ENCODE assay signal across 8 mouse cellular contexts in the genomic region with DNA sequence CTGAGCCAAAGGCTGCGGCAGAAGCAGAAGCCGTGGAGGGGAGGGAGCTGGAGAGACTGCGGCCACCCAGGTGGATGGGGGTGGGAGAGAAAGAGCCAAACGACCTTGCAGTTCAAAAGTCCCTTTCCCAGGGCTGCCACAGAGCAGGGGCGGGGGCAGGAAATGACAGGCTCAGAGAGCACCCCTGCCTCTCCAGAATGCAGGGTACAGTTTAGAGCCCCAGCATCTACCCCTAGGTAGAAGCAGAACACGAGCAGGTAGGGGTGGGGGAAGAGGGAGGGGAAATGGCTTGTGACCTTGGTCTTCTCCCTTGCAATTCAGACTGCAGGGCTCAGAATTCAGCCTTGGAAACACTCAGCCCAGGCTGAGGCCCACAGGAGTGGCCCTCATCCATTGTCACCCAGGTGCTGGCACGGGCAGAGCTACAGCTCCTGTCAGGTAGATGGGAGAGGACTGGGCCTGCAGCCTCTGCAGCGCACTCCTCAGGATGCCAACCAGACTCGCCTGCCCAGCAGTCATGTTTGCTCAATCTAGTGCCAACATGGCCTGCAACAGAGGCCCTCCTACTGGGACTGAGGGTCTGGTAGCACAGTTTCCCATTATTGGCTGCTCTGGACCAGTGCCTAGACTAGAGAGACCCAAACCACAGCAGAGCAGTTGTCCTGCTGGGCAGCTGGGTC. TPM values are rescaled to one million over a fixed set of nuclear protein-coding genes. Genes with fewer than 3 reads are reported as not detected.
DNase-seq lines count a peak whose midpoint lies in the region; ATAC-seq and TF ChIP-seq lines count a peak whose summit lies in the region.

No protein-coding gene starts in this region.

- no peak for TF ChIP-seq EP300 in heart, adult 2 months (IDR thresholded peaks at IDR 0.05; ENCODE audit: insufficient read depth, low read depth, low read length)

- no peak for ATAC-seq in hindbrain, embryonic 11.5 days (ENCODE audit: low FRiP score)
- no peak for ATAC-seq in limb, embryonic 12.5 days (ENCODE audit: insufficient number of reproducible peaks, insufficient read depth, low FRiP score, low TSS enrichment, low read depth)

- H3K4me1 ChIP-seq in heart, adult 2 months (ENCODE audit: control insufficient read depth, insufficient read depth, low read length) = peaks cover 10% of the 10 kb centered on the region
- no peaks in the 10 kb centered on the region; the same call in 1 of the 2 replicates for H3K4me1 ChIP-seq in bone marrow, adult 2 months (ENCODE audit: control insufficient read depth, insufficient read depth, low read length)
- peaks cover 9% of the 10 kb centered on the region for H3K4me1 ChIP-seq in hindbrain, embryonic 11.5 days (replicated peaks; ENCODE audit: control insufficient read depth, insufficient read depth, low read length)
- H3K4me1 ChIP-seq in limb, embryonic 12.5 days (replicated peaks) = peaks cover 37% of the 10 kb centered on the region

- no peak for DNase-seq in heart, adult 2 months
- no peak for DNase-seq in heart, postnatal 36 days
- no peak for DNase-seq in hindbrain, embryonic 11.5 days (ENCODE audit: low spot score)
- DNase-seq in thymus, postnatal 14 days = peak; percentile 89
- no peak for DNase-seq in left cerebral cortex, adult 18-20 months (ENCODE audit: low spot score in 2 of 2)
- no peak for DNase-seq in layer of hippocampus, adult 11-12 months (ENCODE audit: low spot score)

- no peak overlapping the region for H3K4me2 ChIP-seq in hindbrain, embryonic 11.5 days (replicated peaks; ENCODE audit: low read depth, low read length)
- H3K4me2 ChIP-seq in limb, embryonic 12.5 days = peak overlapping the region; percentile 31

- TF ChIP-seq CTCF in heart, adult 2 months (IDR thresholded peaks at IDR 0.05) = no peak
- TF ChIP-seq CTCF in bone marrow, adult 2 months (IDR thresholded peaks at IDR 0.05; ENCODE audit: control insufficient read depth, insufficient read depth, low read length) = no peak

- peak overlapping the region; percentile 67; the same call in 1 of the 2 replicates for H3K27ac ChIP-seq in heart, adult 2 months
- H3K27ac ChIP-seq in bone marrow, adult 2 months (ENCODE audit: control insufficient read depth, insufficient read depth, low read depth, low read length, poor library complexity) = peak overlapping the region; percentile 3; the same call in 1 of the 2 replicates
- H3K27ac ChIP-seq in hindbrain, embryonic 11.5 days (ENCODE audit: low read depth, low read length) = no peak overlapping the region
- H3K27ac ChIP-seq in limb, embryonic 12.5 days = peak overlapping the region; percentile 70

- no peaks in the 10 kb centered on the region for H3K9me3 ChIP-seq in hindbrain, embryonic 11.5 days (ENCODE audit: control insufficient read depth, low read length)
- no peaks in the 10 kb centered on the region for H3K9me3 ChIP-seq in limb, embryonic 12.5 days

- intact Hi-C loops in heart, adult 2 months (cut with DNase I) = loop anchor here (2.0 kb wide), 1 partner anchor 16 kb away; no protein-coding TSS in a partner anchor
- intact Hi-C loops in heart, postnatal 36 days (cut with DNase I) = no loop called here

- no peak overlapping the region for H3K4me3 ChIP-seq in heart, adult 2 months
- no peak overlapping the region for H3K4me3 ChIP-seq in bone marrow, adult 2 months (replicated peaks; ENCODE audit: control insufficient read depth, low read depth, low read length)
- no peak overlapping the region for H3K4me3 ChIP-seq in hindbrain, embryonic 11.5 days (ENCODE audit: low read depth, low read length)
- no peak overlapping the region for H3K4me3 ChIP-seq in limb, embryonic 12.5 days (replicated peaks)

- TF ChIP-seq POLR2A in heart, adult 2 months (IDR thresholded peaks at IDR 0.05; ENCODE audit: insufficient read depth, low read depth, low read length) = no peak
- no peak for TF ChIP-seq POLR2A in bone marrow, adult 2 months (IDR thresholded peaks at IDR 0.05; ENCODE audit: borderline replicate concordance, control insufficient read depth, low read depth, low read length)

- 58% methylated on average over 9 of the region's 9 CpGs for WGBS in heart, adult 2 months
- 36% methylated on average over 9 of the region's 9 CpGs for WGBS in bone marrow, adult 2 months
- 26% methylated on average over 9 of the region's 9 CpGs for whole genome bisulfite sequencing in hindbrain, embryonic 11.5 days
- WGBS in limb, embryonic 12.5 days = 24% methylated on average over 9 of the region's 9 CpGs

- H3K36me3 ChIP-seq in heart, adult 2 months (ENCODE audit: control insufficient read depth, insufficient read depth, low read length) = no peaks in the 10 kb centered on the region
- no peaks in the 10 kb centered on the region for H3K36me3 ChIP-seq in hindbrain, embryonic 11.5 days (ENCODE audit: control insufficient read depth, insufficient read depth, low read length)
- no peaks in the 10 kb centered on the region for H3K36me3 ChIP-seq in limb, embryonic 12.5 days

- peak overlapping the region; percentile 2; the same call in 1 of the 2 replicates for H3K9ac ChIP-seq in heart, adult 2 months (ENCODE audit: low read depth, low read length)
- H3K9ac ChIP-seq in hindbrain, embryonic 11.5 days (ENCODE audit: low read depth, low read length) = peak overlapping the region; percentile 37; the same call in 1 of the 2 replicates
- H3K9ac ChIP-seq in limb, embryonic 12.5 days (replicated peaks) = peak overlapping the region; percentile 42

- no peaks in the 10 kb centered on the region for H3K27me3 ChIP-seq in heart, adult 2 months (ENCODE audit: control insufficient read depth, insufficient read depth, low read length)
- no peaks in the 10 kb centered on the region for H3K27me3 ChIP-seq in hindbrain, embryonic 11.5 days (ENCODE audit: control insufficient read depth, insufficient read depth, low read length)
- 0 out of 2 replicates have a peak, but pooled peaks cover 7% of the 10 kb centered on the region for H3K27me3 ChIP-seq in limb, embryonic 12.5 days

- no peaks in the 10 kb centered on the region for H3K79me2 ChIP-seq in heart, adult 2 months (replicated peaks; ENCODE audit: control insufficient read depth, insufficient read depth, low read length)

RNA-seq across cellular contexts. Expression of a gene that starts 17.7 kb away (rescaled TPM):
- 10 to 100 TPM; 39.0 to 44.2 TPM for total RNA-seq in heart, adult 2 months (2021)
- polyA plus RNA-seq in heart, adult 2 months (2012; rRNA removed) = 27.4 and 29.5 TPM in 2 replicates
- 10 to 100 TPM; 45.0 to 45.7 TPM for total RNA-seq in heart, postnatal 36 days (2021)
- 1.4 and 7.2 TPM in 2 replicates for polyA plus RNA-seq in bone marrow, adult 2 months (2011; ENCODE audit: insufficient read depth, insufficient read length, low replicate concordance, missing spikeins)
- polyA plus RNA-seq in hindbrain, embryonic 11.5 days (2014; fragmentation: Nextera tagmentation; extraction: Ambion mirVana) = 2.1 and 2.8 TPM in 2 replicates
- polyA plus RNA-seq in limb, embryonic 12.5 days (2016; fragmentation: Nextera tagmentation; extraction: Ambion mirVana) = 7.0 and 10.0 TPM in 2 replicates
- 10 to 100 TPM; 11.2 to 11.5 TPM for total RNA-seq in left cerebral cortex, adult 18-20 months (2021)

RNA-seq across cellular contexts. Expression of a gene that starts 36.3 kb away (rescaled TPM):
- 10 to 100 TPM; 28.3 to 35.3 TPM for total RNA-seq in heart, adult 2 months (2021)
- 32.2 and 38.7 TPM in 2 replicates for polyA plus RNA-seq in heart, adult 2 months (2012; rRNA removed)
- total RNA-seq in heart, postnatal 36 days (2021) = 10 to 100 TPM; 35.1 to 37.7 TPM
- 1.8 and 3.9 TPM in 2 replicates for polyA plus RNA-seq in bone marrow, adult 2 months (2011; ENCODE audit: insufficient read depth, insufficient read length, low replicate concordance, missing spikeins)
- 11.7 and 12.0 TPM in 2 replicates for polyA plus RNA-seq in hindbrain, embryonic 11.5 days (2014; fragmentation: Nextera tagmentation; extraction: Ambion mirVana)
- 17.7 and 19.1 TPM in 2 replicates for polyA plus RNA-seq in limb, embryonic 12.5 days (2016; fragmentation: Nextera tagmentation; extraction: Ambion mirVana)
- 10 to 100 TPM; 11.1 to 13.8 TPM for total RNA-seq in left cerebral cortex, adult 18-20 months (2021)
